Mouse (Mus musculus) liver, embryonic 15.5 days (tissue): Measurements from ENCODE around the gene Dnm3. TPM values are rescaled to one million over a fixed set of nuclear protein-coding genes. Genes with fewer than 3 reads are reported as not detected.
"Not testable (repeated sequence)": the region's sequence is repeated elsewhere in the genome, so short reads cannot be mapped to it uniquely, and the experiment has no call there.

ENCODE experiments used
- ATAC-seq: fragments of 200-750 bp; cut with Nextera tagmentation; 2 replicates; pipeline ENCODE4 v1.8.0; 2017; ENCODE audit warnings: moderate number of reproducible peaks, mild to moderate bottlenecking, moderate library complexity; ENCODE audit not compliant: insufficient read depth
- H3K27ac ChIP-seq: fragments of 300-500 bp; sonication (generic); replicated peaks from 2 replicates; pipeline ENCODE4 v1.5.1; 2015; ENCODE audit warnings: mild to moderate bottlenecking, inconsistent platforms
- H3K27me3 ChIP-seq: fragments of 300-500 bp; sonication (generic); 2 replicates; pipeline ENCODE4 v1.6.1; 2015; ENCODE audit warnings: mild to moderate bottlenecking, inconsistent platforms
- H3K36me3 ChIP-seq: fragments of 300-500 bp; sonication (generic); replicated peaks from 2 replicates; pipeline ENCODE4 v1.6.1; 2015; ENCODE audit warnings: moderate library complexity, mild to moderate bottlenecking, inconsistent platforms
- H3K4me1 ChIP-seq: fragments of 300-500 bp; sonication (generic); replicated peaks from 2 replicates; pipeline ENCODE4 v1.6.1; 2015; ENCODE audit warnings: inconsistent platforms
- H3K4me2 ChIP-seq: fragments of 300-500 bp; sonication (generic); 2 replicates; pipeline ENCODE4 v1.6.1; 2015; ENCODE audit warnings: moderate library complexity, mild to moderate bottlenecking, inconsistent platforms
- H3K4me3 ChIP-seq: fragments of 300-500 bp; sonication (generic); replicated peaks from 2 replicates; pipeline ENCODE4 v1.5.1; 2015; ENCODE audit warnings: mild to moderate bottlenecking, inconsistent platforms
- H3K9ac ChIP-seq: fragments of 300-500 bp; sonication (generic); 2 replicates; pipeline ENCODE4 v1.6.1; 2015; ENCODE audit warnings: moderate library complexity, mild to moderate bottlenecking, inconsistent platforms
- H3K9me3 ChIP-seq: fragments of 300-500 bp; sonication (generic); replicated peaks from 2 replicates; pipeline ENCODE4 v1.6.1; 2016; ENCODE audit warnings: inconsistent platforms
- WGBS: fragments of 180-500 bp; shearing (Covaris S2); methylation state at CpG from one replicate; pipeline ENCODE4 v1.1.7; 2015; ENCODE audit warnings: mixed read lengths; ENCODE audit not compliant: insufficient replicate concordance; 5-methylcytosine and 5-hydroxymethylcytosine counted together
- polyA plus RNA-seq: library from polyadenylated mRNA; unstranded; fragments of >200 nt; fragmentation: Nextera tagmentation; extraction: Ambion mirVana; gene quantifications from 2 replicates; pipeline ENCODE4 v1.2.1, GENCODE M21; 2015

Dnm3 gene
- polyA plus RNA-seq, 1 experiment from 2014 or later = 1.2 TPM

- Histone ChIP-seq H3K4me2 (no peak overlapping the region), H3K27ac (no peak overlapping the region), H3K9ac (no peak overlapping the region), H3K4me3 (no peak overlapping the region), H3K27me3 (no peaks in the 10 kb centered on the region), H3K36me3 (no peaks in the 10 kb centered on the region), H3K9me3 (no peaks in the 10 kb centered on the region), H3K4me1 (no peaks in the 10 kb centered on the region)
- WGBS = 59% methylated on average over 15 of the region's 15 CpGs
- ATAC-seq = no peak
These were observed 51.8 kb downstream of the Dnm3 start for GRCm38 (mm10) chr1:162425930-162426478.

GRCm38 (mm10) chr1:162422826-162423225, 55.0 kb downstream of the Dnm3 start:
- H3K4me3 ChIP-seq = no peak overlapping the region
- H3K27me3 ChIP-seq = no peaks in the 10 kb centered on the region
- no peaks in the 10 kb centered on the region for H3K9me3 ChIP-seq
- no peak overlapping the region for H3K9ac ChIP-seq
- H3K27ac ChIP-seq = no peak overlapping the region
- H3K4me1 ChIP-seq = no peaks in the 10 kb centered on the region
- ATAC-seq = no peak
- no peaks in the 10 kb centered on the region for H3K36me3 ChIP-seq
- WGBS = 66% methylated on average over 6 of the region's 6 CpGs
- H3K4me2 ChIP-seq = no peak overlapping the region

- H3K9ac ChIP-seq = no peak overlapping the region
- H3K9me3 ChIP-seq = no peaks in the 10 kb centered on the region
- H3K4me2 ChIP-seq = no peak overlapping the region
- H3K27me3 ChIP-seq = no peaks in the 10 kb centered on the region
- no peak for ATAC-seq
- no peak overlapping the region for H3K27ac ChIP-seq
- 5% methylated on average over 1 of the region's 1 CpGs for WGBS
- no peak overlapping the region for H3K4me3 ChIP-seq
- no peaks in the 10 kb centered on the region for H3K4me1 ChIP-seq
- no peaks in the 10 kb centered on the region for H3K36me3 ChIP-seq
These were observed 64.0 kb downstream of the Dnm3 start for GRCm38 (mm10) chr1:162413791-162414190.

- H3K4me3 ChIP-seq = no peak overlapping the region
- H3K9ac ChIP-seq = no peak overlapping the region
- WGBS = 63% methylated on average over 7 of the region's 7 CpGs
- no peak overlapping the region for H3K27ac ChIP-seq
- no peak overlapping the region for H3K4me2 ChIP-seq
- no peak for ATAC-seq
- no peaks in the 10 kb centered on the region for H3K27me3 ChIP-seq
- no peaks in the 10 kb centered on the region for H3K36me3 ChIP-seq
- no peaks in the 10 kb centered on the region for H3K9me3 ChIP-seq
- no peaks in the 10 kb centered on the region for H3K4me1 ChIP-seq
These were observed 64.9 kb downstream of the Dnm3 start for GRCm38 (mm10) chr1:162412787-162413429.

- WGBS = 69% methylated on average over 14 of the region's 14 CpGs
- Histone ChIP-seq H3K9ac (no peak overlapping the region), H3K4me1 (no peaks in the 10 kb centered on the region), H3K9me3 (no peaks in the 10 kb centered on the region), H3K4me2 (no peak overlapping the region), H3K4me3 (no peak overlapping the region), H3K27ac (no peak overlapping the region), H3K36me3 (no peaks in the 10 kb centered on the region), H3K27me3 (no peaks in the 10 kb centered on the region)
- ATAC-seq = no peak
These were observed 67.4 kb downstream of the Dnm3 start for GRCm38 (mm10) chr1:162410207-162410965.

GRCm38 (mm10) chr1:162394549-162394948, 83.3 kb downstream of the Dnm3 start:
- ATAC-seq = no peak
- 46% methylated on average over 4 of the region's 4 CpGs for WGBS

GRCm38 (mm10) chr1:162388442-162389165, 89.2 kb downstream of the Dnm3 start:
- no peaks in the 10 kb centered on the region for H3K36me3 ChIP-seq
- H3K4me1 ChIP-seq = no peaks in the 10 kb centered on the region
- no peak overlapping the region for H3K27ac ChIP-seq
- no peak overlapping the region for H3K9ac ChIP-seq
- no peak for ATAC-seq
- WGBS = 53% methylated on average over 5 of the region's 5 CpGs
- no peaks in the 10 kb centered on the region for H3K9me3 ChIP-seq
- no peak overlapping the region for H3K4me2 ChIP-seq
- H3K4me3 ChIP-seq = no peak overlapping the region
- H3K27me3 ChIP-seq = no peaks in the 10 kb centered on the region

More at GRCm38 (mm10) chr1:162394549-162394948, 83.3 kb downstream of the Dnm3 start:
- Histone ChIP-seq H3K9me3 (no peaks in the 10 kb centered on the region), H3K27me3 (no peaks in the 10 kb centered on the region), H3K4me1 (no peaks in the 10 kb centered on the region), H3K4me2 (no peak overlapping the region), H3K36me3 (no peaks in the 10 kb centered on the region), H3K9ac (no peak overlapping the region), H3K27ac (no peak overlapping the region), H3K4me3 (no peak overlapping the region)

GRCm38 (mm10) chr1:162373068-162373467, 104.8 kb downstream of the Dnm3 start:
- not testable (repeated sequence) for H3K36me3 ChIP-seq, H3K9me3 ChIP-seq, H3K4me1 ChIP-seq, H3K9ac ChIP-seq, H3K4me2 ChIP-seq, ATAC-seq, H3K27ac ChIP-seq, H3K4me3 ChIP-seq, H3K27me3 ChIP-seq
- 72% methylated on average over 1 of the region's 1 CpGs for WGBS

GRCm38 (mm10) chr1:162369726-162370125, 108.1 kb downstream of the Dnm3 start:
- Histone ChIP-seq H3K27ac (no peak overlapping the region), H3K36me3 (no peaks in the 10 kb centered on the region), H3K4me1 (no peaks in the 10 kb centered on the region), H3K9ac (no peak overlapping the region), H3K4me2 (no peak overlapping the region), H3K27me3 (no peaks in the 10 kb centered on the region), H3K9me3 (no peaks in the 10 kb centered on the region), H3K4me3 (no peak overlapping the region)
- no peak for ATAC-seq
- WGBS = 48% methylated on average over 4 of the region's 4 CpGs

- ATAC-seq = no peak
- Histone ChIP-seq H3K36me3 (no peaks in the 10 kb centered on the region), H3K4me1 (no peaks in the 10 kb centered on the region), H3K9ac (no peak overlapping the region), H3K4me2 (no peak overlapping the region), H3K4me3 (no peak overlapping the region), H3K27ac (no peak overlapping the region), H3K9me3 (no peaks in the 10 kb centered on the region), H3K27me3 (no peaks in the 10 kb centered on the region)
- WGBS = 52% methylated on average over 5 of the region's 5 CpGs
These were observed 115.9 kb downstream of the Dnm3 start for GRCm38 (mm10) chr1:162361978-162362377.

- Histone ChIP-seq H3K27ac (no peak overlapping the region), H3K36me3 (no peaks in the 10 kb centered on the region), H3K4me1 (no peaks in the 10 kb centered on the region), H3K4me2 (no peak overlapping the region), H3K9me3 (no peaks in the 10 kb centered on the region), H3K4me3 (no peak overlapping the region), H3K9ac (no peak overlapping the region), H3K27me3 (no peaks in the 10 kb centered on the region)
- 69% methylated on average over 8 of the region's 8 CpGs for WGBS
- ATAC-seq = no peak
These were observed 118.6 kb downstream of the Dnm3 start for GRCm38 (mm10) chr1:162359270-162359669.
